Mouse (Mus musculus): ENCODE data around the gene Rusc2.

Gene Rusc2

DNA sequence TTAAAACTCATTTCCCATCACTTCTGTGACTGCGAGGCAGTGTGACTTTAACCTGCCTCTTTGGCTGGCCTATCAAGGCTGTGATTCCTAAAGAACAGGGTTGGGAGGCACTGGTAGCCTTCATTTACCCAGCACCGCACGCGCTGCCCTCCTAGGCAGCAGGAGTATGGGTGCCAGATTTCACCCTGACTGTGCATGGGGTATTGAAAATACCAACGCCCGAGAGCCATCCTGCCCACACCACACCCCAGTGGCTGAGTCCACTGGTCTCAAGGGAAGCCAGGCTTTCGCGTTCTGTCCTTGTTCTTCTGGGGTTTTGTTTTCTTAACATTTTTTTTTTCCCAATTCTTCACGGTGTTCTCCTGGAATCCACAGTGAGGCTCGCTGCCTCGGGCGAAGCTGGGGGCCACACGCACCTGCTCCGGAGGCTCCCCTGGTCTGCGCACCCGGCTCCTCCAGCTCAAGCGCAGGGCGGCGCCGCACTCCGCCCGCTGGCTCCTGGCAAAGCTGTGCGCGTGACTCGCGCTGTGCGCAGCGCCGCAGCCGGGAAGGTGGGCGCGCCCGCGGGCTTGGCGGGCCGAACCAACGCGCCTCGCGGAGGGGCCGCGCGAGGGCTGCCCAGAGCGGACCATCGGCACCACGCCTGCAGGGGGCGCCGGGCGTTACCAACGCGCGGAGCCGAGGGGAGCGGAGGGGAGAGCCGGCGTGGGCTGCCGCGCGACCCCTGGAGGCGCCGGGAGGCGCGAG, at the start of gene Rusc2:
Gene Rusc2 (plus strand): TSS at position 572 of the 747 bp plus-strand sequence.
- peak; percentile 58 to 77 for DNase-seq (ENCODE audit: low spot score in 2 of 2)

DNA sequence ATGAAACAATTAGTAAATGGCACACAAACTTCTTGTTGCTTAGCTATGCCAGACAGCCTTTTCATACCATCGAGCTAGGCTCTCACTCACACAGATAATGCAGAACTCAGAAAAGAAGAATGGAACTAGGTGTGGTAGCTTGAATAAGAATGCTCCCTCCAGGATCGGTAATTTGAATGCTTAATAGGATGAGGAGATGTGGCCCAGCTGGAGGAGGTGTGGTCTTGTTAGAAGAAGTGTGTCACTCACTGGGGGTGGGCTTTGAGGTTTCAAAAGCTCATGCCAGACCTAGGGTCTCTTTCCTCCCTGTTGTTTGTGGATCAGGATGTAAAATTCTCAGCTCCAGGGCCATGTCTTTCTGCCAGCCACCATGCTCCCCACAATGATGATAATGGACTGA, 47.0 kb upstream of the Rusc2 start:
- DNase-seq (ENCODE audit: low spot score in 2 of 2), result no peak

DNA sequence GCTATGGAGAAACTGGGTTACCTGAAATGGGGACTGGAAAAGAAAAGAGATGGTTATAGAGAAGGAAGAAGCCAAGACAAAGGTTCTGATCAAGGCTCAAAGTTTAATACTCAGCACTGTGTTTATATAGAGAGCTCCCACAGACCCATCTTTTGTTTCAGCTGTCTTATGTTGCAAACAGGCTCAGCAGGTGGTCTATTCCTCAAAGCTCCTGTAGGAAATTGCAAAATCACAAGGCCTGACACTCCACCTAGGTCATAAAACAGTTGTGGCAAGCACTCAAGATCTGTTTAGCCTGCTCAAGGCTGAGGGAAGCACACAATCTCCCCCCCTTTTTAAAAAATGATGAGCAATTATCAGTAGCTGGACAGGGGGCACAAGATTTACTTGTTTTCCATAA, 45.6 kb upstream of the Rusc2 start:
- DNase-seq (ENCODE audit: low spot score in 2 of 2), result no peak

DNA sequence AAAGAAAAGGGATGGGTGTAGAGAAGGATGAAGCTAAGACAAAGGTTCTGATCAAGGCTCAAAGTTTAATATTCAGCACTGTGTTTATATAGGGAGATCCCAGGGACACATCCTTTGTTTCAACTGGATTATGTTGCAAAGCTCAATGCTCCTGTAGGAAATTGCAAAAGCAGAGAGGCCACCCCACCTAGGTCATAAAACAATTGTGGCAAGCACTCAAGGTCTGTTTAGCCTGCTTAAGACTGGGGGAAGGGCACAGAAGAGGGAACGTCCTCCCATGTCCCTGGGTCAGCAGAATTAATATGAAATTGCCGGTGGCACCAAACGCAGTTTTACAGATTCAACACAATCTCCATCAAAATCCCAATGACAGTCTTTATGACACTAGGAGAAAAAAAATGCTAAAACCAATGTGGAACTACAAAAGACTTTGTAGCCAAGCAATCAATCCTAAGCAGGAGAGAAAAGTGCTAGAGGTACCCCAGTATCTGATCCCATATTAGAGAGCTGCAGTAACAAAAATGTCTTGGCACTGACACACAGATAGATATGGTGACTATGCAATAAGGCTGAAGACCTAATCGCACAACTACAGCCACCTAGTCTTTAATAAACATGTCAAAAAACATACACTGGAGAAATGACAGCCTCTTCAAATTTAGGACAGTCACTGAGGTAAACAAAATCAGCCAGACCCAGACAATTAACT, 41.5 kb upstream of the Rusc2 start:
- DNase-seq (ENCODE audit: low spot score in 2 of 2), result no peak

DNA sequence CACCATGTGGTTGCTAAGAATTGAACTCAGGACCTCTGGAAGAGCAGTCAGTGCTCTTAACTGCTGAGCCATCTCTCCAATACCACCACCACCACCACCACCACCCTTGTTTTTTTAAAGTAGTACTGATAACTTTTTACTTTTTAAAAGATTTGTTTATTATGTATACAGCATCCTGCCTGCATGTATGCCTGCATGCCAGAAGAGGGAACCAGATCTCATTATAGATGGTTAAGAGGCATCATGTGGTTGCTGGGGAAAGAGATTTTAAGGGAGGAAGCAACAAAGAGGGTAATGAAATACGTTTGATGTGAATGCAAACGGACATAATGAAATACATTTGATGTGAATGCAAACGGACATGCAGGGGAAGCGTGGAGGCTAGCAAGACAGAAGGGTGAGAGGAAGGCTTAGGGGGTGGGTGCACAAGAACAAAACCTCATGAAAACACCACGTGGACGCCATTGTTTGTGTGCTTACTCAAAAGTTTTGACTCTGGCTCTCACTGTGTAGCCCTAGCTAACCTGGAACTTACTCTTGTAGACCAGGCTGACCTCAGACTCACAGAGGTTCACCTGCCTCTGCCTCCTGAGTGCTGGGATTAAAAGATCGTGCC, 40.4 kb upstream of the Rusc2 start:
- no peak for DNase-seq (ENCODE audit: low spot score in 2 of 2)

DNA sequence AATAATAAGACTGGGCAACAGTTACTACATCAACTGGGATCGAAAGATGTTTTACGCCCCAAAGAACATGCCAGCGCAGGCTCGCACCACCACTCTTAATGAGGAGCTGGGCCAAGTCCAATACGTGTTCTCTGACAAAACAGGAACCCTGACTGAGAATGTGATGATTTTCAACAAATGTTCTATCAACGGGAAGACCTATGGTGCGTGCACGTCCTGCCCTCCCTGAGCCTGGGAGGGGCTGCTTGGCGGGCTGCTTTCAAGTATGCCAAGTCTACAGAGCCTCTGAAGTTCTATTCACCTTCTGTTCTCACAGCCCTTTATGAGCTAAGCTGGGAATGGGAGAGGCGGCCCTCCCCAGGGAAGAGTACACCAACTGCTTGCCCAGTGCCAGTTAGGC, 39.3 kb upstream of the Rusc2 start:
- DNase-seq (ENCODE audit: low spot score in 2 of 2), result no peak

DNA sequence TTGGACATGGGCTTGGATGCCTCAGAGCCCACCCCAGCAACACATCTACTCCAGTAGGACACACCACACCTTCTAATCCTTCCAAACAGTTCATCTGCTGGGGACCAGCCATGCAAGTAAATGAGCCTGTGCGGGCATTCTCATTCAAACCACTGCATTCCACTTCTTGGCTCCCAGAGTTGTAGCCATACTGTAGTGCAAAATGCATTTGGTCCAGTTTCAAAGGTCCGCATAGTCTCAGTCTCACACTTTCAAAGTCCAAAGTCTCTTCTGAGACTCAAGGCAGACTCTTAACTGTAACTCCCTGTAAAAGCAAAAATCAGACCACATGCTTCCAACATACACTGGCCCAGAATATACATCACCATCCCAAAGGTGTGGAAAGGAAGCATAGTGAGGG, 36.8 kb upstream of the Rusc2 start:
- no peak for DNase-seq (ENCODE audit: low spot score in 2 of 2)

DNA sequence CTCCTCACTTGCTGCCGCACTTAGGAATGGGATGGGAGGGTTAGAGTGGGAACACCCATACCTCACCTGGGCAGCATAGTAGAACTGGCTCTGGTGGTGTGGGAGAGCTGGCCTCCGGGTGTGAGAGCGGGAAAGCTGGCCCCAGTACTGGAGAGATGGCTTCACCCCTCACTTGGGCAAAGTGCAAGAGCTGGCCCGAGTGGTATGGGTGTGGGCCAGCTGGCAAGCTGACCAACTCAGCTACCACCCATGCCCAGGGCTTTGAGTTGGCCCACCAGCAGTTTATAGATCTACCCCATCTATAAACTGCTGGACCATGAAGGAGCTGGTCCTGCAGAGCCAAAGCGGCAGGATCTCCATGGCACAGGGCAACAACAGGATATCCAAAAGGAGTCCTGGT, 32.6 kb upstream of the Rusc2 start:
- no peak for DNase-seq (ENCODE audit: low spot score in 2 of 2)

DNA sequence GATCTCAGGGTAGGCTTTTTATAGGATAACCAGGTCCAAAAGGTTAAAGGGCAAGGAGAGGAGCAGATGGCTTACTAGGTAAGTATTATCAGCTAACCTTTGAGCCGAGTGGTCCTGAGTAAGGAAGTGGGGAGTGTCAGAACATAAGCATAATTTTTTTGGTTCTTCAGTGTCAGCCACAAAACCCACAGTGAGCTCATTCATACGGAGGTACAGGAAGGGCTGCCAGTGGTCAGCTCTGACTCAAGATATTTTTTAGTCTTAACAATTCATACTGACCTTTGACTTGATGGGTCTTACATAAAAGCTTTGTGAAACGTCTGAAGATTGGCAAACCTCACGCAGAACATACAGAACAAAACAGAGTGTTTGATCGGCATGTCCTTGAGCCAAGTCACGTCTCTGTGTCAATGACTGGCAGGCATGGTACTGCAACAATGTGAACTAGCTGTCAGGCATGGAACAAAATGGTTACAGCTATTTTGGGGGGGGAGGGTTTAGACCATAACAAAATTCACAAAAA, 31.7 kb upstream of the Rusc2 start:
- DNase-seq (ENCODE audit: low spot score in 2 of 2), result no peak

DNA sequence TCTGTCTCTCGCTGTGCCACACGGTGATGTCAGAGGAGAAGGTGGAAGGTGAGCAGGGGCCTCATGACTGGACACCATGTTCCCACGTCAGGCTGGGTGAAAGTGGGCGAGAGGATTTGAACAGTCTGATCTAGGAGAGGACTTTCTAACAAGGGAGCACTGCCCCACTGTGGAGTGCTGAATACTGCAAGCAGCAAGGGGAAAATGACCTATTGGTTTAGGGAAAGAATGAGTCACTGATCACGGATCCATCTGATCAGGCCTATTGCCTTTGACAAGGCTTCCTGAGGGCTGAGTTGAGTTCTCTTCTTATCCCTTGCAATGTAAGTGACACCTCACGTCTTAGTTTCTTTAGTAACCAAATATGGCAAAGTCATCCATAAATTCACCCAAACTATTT, 28.1 kb upstream of the Rusc2 start:
- DNase-seq (ENCODE audit: low spot score in 2 of 2), result no peak

DNA sequence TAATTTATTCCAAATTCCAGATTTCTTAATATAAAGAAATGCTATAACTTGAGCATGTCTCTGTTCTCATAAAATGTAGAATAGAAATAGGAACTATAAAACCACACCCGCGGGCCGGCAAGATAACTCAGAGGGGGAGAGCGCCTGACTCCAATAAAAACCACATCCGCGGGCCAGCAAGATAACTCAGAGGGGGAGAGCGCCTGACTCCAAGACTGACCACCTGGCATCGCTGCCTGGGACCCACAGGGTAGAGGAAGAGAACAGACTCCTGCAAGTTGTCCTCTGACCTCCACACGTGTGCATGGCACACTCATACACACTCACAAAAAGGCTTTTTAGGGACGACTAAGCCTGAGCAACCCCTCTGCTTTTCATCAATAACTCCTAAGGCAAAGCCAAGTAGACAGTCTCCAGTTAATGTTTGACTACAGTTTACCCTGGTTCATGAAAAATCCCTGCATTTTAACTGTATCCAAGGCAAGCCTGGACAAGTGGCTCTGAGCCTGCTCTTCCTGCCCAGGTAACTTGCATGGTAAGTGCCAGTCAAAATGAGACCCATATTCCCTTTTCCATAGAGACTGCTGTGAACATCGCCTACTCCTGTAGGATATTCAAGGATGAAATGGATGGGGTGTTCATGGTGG, 16.7 kb upstream of the Rusc2 start:
- no peak for DNase-seq (ENCODE audit: low spot score in 2 of 2)

DNA sequence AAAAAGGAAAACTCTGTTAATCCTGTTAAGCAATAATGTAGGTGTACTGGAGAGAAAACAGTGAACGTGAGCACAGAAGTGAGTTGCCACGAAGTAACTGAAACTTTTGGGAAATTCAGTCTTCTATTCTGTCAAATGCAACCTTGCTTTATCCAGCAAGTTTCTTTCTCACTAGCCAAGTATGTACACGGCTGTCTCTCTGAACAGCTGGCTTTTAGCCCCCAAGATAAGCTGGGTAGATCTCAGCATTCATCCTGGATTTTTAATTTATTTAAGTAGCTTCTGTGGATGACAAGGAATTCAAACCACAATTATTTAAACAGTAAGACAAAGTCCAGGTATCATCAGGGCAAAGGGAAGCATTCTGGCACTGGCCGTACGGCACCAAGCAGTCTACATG, 14.5 kb upstream of the Rusc2 start:
- DNase-seq (ENCODE audit: low spot score in 2 of 2), result no peak

DNA sequence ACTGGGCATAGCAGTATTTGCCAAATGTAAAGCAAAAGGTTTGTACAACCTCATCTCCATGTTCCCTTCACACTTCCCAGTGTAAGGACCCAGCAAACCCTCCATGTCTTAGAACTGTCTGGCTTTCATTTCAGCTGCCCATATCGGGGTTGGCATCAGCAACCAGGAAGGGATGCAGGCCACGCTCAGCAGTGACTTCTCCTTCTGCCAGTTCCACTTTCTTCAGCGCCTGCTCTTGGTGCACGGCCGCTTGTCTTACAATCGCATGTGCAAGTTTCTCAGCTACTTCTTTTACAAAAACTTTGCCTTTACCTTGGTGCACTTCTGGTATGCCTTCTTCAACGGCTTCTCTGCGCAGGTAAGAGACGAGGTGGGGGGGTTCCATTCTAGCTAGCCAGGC, 14.0 kb upstream of the Rusc2 start:
- no peak for DNase-seq (ENCODE audit: low spot score in 2 of 2)

DNA sequence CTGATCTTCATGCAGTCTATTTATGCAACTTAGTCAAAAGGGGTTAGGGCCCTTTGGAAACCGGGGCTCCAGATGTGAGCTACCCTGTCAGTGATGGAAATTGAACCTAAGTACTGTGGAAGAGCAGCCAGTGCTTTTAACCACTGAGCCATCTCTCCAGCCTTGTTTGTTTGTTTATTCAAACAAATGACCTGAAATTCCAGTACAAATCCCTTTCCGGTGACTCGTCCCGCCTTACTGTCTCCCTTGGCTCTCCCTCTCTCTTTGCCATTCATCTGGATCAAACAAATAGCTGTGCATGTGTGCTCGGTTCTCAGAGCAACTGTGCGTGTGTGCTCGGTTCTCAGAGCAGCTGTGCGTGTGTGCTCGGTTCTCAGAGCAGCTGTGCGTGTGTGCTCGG, 10.4 kb upstream of the Rusc2 start:
- no peak for DNase-seq (ENCODE audit: low spot score in 2 of 2)

DNA sequence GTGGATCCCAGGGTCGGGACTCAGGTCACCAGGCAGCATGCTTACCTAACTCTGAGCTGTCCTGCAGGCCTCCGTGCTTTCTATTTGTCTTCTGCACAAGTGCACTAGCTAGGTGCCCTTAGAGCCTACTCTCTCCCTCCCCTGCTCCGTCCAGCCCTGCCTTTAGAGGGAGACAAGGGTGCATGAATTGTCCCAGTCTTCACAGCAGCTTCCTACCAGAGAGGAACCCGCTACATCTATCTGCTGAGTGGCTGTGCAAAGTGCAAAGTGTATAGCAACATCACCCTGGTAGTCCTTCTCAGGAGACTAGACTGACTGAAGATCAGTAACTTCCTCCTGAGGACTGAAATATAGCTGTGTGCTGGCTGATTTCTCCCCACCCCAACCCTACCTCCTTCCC, 9.6 kb upstream of the Rusc2 start:
- DNase-seq (ENCODE audit: low spot score in 2 of 2), result no peak

DNA sequence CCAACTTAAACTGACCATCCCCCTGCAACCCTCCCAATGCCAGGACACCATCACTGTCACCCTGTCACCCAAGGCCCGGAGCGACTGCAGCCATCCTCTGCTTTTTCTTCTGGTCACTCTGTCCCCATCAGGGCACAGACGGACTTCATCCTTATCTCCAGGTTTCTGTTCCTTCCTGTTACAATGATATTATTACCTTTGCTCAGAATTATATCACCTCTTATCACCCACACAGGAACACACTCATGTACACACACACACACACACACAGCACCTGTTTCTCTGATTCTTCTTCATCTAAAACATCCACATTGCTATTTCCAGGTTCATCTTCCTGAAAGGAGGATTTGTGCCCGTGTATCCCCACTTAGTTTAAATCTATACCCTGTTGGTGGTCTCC, 7.5 kb upstream of the Rusc2 start:
- no peak for DNase-seq (ENCODE audit: low spot score in 2 of 2)

DNA sequence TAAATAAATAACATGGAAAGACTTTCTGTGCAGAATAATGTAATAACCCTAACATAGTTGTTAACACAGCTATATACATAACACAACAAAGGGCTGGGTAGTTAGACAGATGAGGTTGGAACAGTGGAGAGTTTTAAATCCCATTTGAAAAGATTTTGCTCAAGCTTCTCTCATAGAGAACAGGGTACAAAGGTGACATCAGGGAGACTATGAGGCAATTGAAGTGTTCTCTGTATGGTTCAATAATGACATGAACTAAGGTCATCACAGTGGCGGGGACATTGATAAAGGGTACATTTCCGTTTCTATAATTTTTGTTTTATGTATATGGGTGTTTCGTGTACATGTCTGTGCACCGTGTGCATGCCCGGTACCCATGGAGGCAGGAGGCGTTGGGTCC, 2.2 kb upstream of the Rusc2 start:
- DNase-seq (ENCODE audit: low spot score in 2 of 2), result no peak

DNA sequence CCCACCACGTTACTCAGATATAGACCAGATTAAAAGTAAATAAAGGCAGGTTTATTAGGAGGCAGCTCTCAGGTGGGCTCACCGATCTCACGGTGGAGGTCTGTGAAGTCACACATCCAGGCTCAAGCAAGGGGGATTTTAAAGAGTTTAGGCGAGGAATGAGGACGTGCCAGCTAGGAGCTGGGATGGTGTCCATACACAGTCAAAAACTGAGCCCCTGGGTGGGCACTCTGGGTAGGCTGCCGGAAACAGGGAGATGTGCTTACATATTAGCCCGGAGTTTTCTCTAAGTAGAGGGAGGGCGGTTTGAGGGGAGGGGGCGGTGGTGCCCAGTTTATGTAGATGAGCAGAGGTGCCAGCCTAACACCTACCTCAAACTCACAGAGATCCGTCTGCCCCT, 828 bp upstream of the Rusc2 start:
- DNase-seq (ENCODE audit: low spot score in 2 of 2), result no peak

DNA sequence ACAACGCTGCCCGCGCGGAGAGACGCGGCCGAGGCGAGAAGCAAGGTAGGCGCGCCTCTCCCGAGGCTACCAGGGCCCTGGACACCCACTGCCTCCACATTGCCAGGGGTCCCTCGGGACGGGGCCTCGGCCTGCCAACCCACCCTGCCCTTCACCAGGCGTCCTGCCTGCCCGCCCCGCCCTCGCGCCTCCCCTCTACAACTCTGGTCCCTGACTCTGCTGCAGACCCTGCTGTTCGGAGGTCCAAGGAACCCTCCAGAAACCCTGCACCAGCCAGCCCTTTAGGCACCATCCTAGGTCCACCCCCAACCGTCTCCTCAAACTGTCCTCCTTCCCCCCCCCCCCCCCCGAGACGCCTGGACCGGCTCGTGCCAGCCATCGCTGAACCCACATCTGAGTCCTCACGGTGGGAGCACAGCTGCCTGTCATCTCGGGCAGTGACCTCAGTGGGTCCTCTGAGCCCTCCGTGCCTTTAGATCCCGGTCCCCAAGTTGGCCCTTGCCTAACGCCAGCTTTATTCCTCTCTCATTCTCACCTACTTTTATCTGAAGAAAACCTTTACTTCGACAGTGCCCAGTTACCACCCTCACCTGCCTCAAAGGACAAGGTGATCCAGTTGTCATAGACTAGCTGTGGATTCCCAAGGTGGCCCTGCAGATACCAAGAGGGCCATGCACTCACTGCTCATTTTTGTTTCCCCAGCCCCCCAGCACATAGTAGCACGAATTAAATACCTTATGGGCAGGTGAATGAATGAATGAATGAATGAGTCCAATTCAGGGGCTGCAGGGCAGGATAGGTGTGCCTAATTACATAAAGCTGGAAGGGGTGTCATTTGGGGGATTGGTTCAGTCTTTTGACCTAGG, 609 bp downstream of the Rusc2 start:
- DNase-seq (ENCODE audit: low spot score in 2 of 2), result no peak

DNA sequence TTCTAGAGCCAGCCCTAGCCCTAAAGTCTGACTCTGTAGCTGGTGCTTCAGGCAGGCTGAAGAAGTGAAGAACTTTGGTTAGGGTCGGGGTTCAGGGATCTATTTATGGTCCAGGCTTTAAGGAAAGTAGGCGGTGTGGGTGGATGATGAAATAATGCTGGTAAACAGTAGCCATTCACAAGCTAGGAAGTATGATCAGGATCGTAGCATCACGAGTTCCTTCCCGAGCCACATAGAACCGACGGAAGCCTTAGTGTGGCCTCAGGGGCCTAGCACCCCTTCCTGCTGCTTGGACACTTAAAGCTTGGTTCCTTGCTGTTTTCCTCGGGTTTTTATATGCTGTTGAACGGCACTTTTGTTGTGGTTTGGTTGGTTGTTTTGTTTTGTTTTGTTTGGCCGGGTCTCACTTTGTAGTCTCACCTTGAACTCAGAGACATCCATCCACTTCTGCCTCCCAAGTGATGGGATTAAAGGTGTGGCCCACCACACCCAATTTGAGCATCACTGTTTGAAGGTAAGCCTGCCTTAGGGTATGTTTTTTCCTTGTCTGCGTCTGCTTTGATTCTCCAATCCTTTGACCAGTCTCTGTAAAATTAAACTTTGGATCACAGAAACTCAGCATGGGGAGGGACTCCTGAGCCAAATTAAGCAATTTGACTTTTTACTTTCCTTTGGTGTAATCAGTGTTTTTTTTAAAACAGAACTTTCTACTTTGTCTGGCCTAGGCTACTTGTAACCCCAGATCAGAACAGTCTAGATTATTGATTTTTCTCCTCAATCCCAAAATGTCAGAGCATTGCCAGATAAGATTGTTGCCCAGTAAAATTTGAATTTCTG, 1.7 kb downstream of the Rusc2 start:
- DNase-seq (ENCODE audit: low spot score in 2 of 2), result no peak

DNA sequence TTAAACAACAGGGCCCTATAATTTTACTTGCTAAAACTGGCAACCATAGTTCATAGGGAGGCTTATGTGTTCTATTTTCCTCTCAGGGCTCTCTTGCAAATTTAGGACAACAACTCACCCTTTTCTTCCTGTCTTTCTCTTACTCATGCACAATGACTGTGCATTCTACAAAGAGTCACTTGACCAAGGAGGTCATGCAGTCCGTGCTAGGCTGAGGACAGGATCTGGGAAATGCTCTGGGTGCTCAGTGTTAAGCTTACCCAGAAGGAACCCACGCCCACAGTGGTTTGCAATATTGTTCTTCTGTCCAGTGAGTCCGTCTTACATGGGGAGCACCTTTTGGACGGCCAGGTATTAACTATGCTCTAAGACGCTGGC, 2.3 kb downstream of the Rusc2 start:
- DNase-seq (ENCODE audit: low spot score in 2 of 2), result no peak
